Mouse (Mus musculus) forebrain, embryonic 14.5 days (tissue): ENCODE results near the gene Rassf10. TPM values are rescaled to one million over a fixed set of nuclear protein-coding genes. Genes with fewer than 3 reads are reported as not detected.
A peak's percentile ranks its signal among the peaks of the same experiment; 100 is the strongest.

Experiments used
- ATAC-seq: fragments of 200-750 bp; cut with Nextera tagmentation; 2 replicates; pipeline ENCODE4 v1.8.0; 2017; ENCODE audit warnings: mild to moderate bottlenecking, moderate library complexity
- DNase-seq: peaks from one replicate; pipeline ENCODE4 v3.0.0-alpha.2; 2015; ENCODE audit warnings: low spot score
- H3K27ac ChIP-seq: fragments of 300-500 bp; sonication (generic); 2 replicates; pipeline ENCODE4 v1.5.1; 2014; ENCODE audit warnings: low read depth, mild to moderate bottlenecking, control low read depth, low read length, moderate library complexity
- H3K27me3 ChIP-seq: fragments of 300-500 bp; sonication (generic); replicated peaks from 2 replicates; pipeline ENCODE4 v1.6.1; 2014; ENCODE audit warnings: low read length, control low read depth, mixed read lengths; ENCODE audit not compliant: control insufficient read depth, insufficient read depth
- H3K36me3 ChIP-seq: fragments of 300-500 bp; sonication (generic); 2 replicates; pipeline ENCODE4 v1.6.1; 2014; ENCODE audit warnings: low read length, control low read depth; ENCODE audit not compliant: control insufficient read depth, insufficient read depth
- H3K4me1 ChIP-seq: fragments of 300-500 bp; sonication (generic); 2 replicates; pipeline ENCODE4 v1.6.1; 2014; ENCODE audit warnings: antibody characterized with exemption, low read length, control low read depth; ENCODE audit not compliant: control insufficient read depth, insufficient read depth
- H3K4me2 ChIP-seq: fragments of 300-500 bp; sonication (generic); 2 replicates; pipeline ENCODE4 v1.6.1; 2014; ENCODE audit warnings: mild to moderate bottlenecking, control low read depth, low read length
- H3K4me3 ChIP-seq: fragments of 300-500 bp; sonication (generic); 2 replicates; pipeline ENCODE4 v1.5.1; 2014; ENCODE audit warnings: low read depth, low read length, control low read depth
- H3K9ac ChIP-seq: fragments of 300-500 bp; sonication (generic); 2 replicates; pipeline ENCODE4 v1.6.1; 2014; ENCODE audit warnings: mild to moderate bottlenecking, low read length, control low read depth, moderate library complexity
- H3K9me3 ChIP-seq: fragments of 300-500 bp; sonication (generic); replicated peaks from 2 replicates; pipeline ENCODE4 v1.6.1; 2016; ENCODE audit warnings: low read length, control low read depth, mixed read lengths; ENCODE audit not compliant: control insufficient read depth
- WGBS: fragments of 180-500 bp; shearing (Covaris S2); extraction: QIAGEN DNeasy Blood & Tissue Kit; methylation state at CpG from one replicate; pipeline ENCODE4 v1.1.7; 2014; 5-methylcytosine and 5-hydroxymethylcytosine counted together
- polyA plus RNA-seq: library from polyadenylated mRNA; unstranded; fragments of >200 nt; fragmentation: Nextera tagmentation; extraction: Ambion mirVana; gene quantifications from 2 replicates; pipeline ENCODE4 v1.2.1, GENCODE M21; 2014

Gene Rassf10
- polyA plus RNA-seq, 1 experiment from 2014 or later = 1.5 TPM

DNA sequence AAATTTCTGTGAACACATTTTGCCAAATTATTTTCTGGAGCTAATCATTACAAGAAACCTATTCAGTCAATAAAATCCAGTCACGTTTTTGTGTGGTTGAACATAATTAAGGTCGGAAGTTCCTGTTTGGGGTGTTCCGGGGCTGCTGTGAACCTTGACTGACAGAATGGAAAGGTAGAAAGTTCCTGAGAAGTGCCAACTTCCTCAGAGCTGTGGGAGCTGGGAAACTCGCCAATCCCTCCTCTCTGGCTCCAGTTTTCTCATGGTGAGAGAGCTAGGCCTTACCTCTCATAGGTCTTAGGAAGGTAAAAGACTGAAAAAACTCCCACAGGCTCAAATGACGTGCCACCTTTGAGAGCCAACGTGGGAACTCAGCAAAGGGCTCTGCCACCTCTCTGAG, 7.1 kb upstream of the Rassf10 start:
- H3K9ac ChIP-seq = no peak overlapping the region
- no peaks in the 10 kb centered on the region for H3K36me3 ChIP-seq
- DNase-seq = no peak
- H3K4me2 ChIP-seq = no peak overlapping the region
- ATAC-seq = no peak
- no peak overlapping the region for H3K4me3 ChIP-seq
- H3K4me1 ChIP-seq = no peaks in the 10 kb centered on the region
- no peaks in the 10 kb centered on the region for H3K9me3 ChIP-seq
- WGBS = 59% methylated on average over 6 of the region's 6 CpGs
- H3K27ac ChIP-seq = no peak overlapping the region
- H3K27me3 ChIP-seq = no peaks in the 10 kb centered on the region

DNA sequence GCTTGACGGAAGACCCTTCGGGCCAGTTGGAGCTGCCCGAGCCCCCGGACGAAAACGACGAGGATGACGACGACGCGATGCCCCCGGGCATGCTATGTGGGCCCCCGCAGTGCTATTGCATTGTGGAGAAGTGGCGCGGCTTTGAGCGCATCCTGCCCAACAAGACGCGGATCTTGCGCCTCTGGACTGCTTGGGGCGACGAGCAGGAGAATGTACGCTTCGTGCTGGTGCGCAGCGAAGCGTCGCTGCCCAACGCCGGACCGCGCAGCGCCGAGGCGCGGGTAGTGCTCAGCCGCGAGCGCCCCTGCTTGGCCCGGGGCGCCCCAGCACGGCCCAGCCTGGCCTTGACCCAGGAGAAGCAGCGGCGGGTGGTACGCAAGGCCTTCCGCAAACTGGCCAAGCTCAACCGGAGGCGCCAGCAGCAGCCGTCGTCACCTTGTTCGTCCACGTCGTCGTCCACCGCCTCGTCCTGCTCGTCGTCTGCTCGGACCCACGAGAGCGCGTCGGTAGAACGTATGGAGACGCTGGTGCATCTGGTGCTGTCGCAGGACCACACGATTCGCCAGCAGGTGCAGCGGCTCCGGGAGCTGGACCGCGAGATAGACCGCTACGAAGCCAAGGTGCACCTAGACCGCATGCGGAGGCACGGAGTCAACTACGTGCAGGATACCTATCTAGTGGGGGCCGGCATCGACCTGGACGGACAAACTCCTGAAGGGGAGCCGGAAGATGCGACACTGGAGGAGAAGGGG, 765 bp downstream of the Rassf10 start:
- Histone ChIP-seq H3K4me3 (peak overlapping the region; percentile 46), H3K4me2 (peak overlapping the region; percentile 84), H3K27me3 (peaks cover 45% of the 10 kb centered on the region), H3K4me1 (peaks cover 13% of the 10 kb centered on the region; the same call in 1 of the 2 replicates), H3K9ac (peak overlapping the region; percentile 50), H3K36me3 (no peaks in the 10 kb centered on the region), H3K27ac (no peak overlapping the region), H3K9me3 (no peaks in the 10 kb centered on the region)
- under 1% methylated on average over 82 of the region's 82 CpGs for WGBS
- ATAC-seq (peak; percentile 47), DNase-seq (peak; percentile 28)

DNA sequence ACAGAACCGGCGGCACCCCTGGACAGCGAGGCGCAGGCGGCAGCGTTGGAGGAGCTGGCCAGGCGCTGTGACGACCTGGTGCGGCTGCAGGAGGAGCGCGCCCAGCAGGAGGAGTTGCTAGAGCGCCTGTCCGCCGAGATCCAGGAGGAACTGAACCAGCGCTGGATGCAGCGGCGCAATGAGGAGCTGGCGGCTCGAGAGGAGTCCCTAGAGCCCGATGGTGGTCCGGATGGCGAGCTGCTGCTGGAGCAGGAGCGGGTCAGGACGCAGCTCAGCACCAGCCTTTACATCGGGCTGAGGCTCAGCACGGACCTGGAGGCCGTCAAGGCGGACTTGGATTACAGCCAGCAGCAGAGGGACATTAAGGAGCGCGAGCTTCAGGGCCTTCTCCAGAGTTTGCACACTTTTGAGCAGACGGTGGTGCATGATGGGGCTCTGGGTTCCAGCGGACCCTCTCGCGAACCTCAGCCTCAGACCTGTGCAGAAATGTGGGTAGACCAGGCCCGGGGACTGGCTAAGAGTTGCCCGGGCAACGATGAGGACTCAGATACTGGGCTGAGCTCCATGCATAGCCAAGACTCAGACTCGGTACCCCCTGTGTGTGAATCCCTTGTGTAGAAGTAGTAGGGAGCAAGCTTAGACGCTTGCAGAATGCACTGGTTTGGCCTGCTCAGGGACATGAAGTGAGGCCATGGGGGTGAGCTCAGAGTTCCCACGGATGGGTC, 1.5 kb downstream of the Rassf10 start:
- Histone ChIP-seq H3K36me3 (no peaks in the 10 kb centered on the region), H3K4me2 (peak overlapping the region; percentile 84), H3K9ac (peak overlapping the region; percentile 50), H3K27me3 (peaks cover 45% of the 10 kb centered on the region), H3K27ac (no peak overlapping the region), H3K9me3 (no peaks in the 10 kb centered on the region), H3K4me1 (peaks cover 13% of the 10 kb centered on the region; the same call in 1 of the 2 replicates), H3K4me3 (peak overlapping the region; percentile 46)
- 4% methylated on average over 40 of the region's 40 CpGs for WGBS
- DNase-seq = peak; percentile 48
- ATAC-seq = peak; percentile 40; the same call in 1 of the 2 replicates

DNA sequence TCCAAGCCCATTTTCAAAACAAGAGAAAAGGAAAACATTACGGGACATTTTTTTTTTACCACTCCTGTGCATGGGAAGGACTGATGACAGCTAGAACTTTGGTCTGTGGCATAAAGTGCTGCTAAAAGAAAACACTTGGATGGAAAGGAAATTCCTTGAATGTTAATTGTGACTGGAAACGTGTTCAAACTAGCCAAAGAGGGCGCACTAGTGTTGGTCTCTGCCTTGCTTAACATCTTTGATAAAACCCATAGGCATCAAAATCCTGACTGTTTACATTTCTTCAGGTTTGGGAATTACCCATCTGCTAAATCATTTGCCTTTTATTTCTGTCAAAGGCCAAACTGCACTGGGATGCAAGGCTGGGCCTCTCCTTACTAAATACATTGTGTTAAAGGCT, 2.2 kb downstream of the Rassf10 start:
- no peaks in the 10 kb centered on the region for H3K36me3 ChIP-seq
- no peak overlapping the region for H3K4me3 ChIP-seq
- H3K9ac ChIP-seq = no peak overlapping the region
- H3K4me2 ChIP-seq = peak overlapping the region; percentile 84
- ATAC-seq = no peak
- H3K27me3 ChIP-seq = peaks cover 45% of the 10 kb centered on the region
- WGBS = 40% methylated on average over 3 of the region's 3 CpGs
- H3K4me1 ChIP-seq = peaks cover 13% of the 10 kb centered on the region; the same call in 1 of the 2 replicates
- H3K27ac ChIP-seq = no peak overlapping the region
- peak; percentile 40 for DNase-seq
- no peaks in the 10 kb centered on the region for H3K9me3 ChIP-seq

DNA sequence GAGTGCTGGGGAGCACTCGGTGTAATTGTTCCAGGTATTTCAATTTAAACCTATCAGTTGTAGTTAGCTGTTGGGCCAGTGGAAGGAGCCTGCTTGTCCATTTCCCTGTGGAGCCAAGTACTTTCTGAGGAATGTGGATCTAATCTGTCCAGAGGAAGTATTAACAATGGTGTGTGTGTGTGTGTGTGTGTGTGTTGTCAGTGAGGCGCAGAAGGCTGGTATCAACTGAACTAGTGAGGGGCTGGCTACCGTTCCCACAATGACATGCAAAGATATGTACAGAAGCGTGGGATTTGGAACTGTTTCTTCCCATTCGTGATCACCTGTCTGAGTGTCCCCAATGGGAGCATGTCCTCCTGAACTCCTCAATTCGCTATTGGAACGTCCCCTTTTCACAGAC, 3.2 kb downstream of the Rassf10 start:
- WGBS = 57% methylated on average over 7 of the region's 7 CpGs
- Histone ChIP-seq H3K9ac (no peak overlapping the region), H3K36me3 (no peaks in the 10 kb centered on the region), H3K4me3 (no peak overlapping the region), H3K27me3 (peaks cover 45% of the 10 kb centered on the region), H3K9me3 (no peaks in the 10 kb centered on the region), H3K27ac (no peak overlapping the region), H3K4me1 (peaks cover 13% of the 10 kb centered on the region; the same call in 1 of the 2 replicates), H3K4me2 (peak overlapping the region; percentile 84; the same call in 1 of the 2 replicates)
- ATAC-seq (no peak), DNase-seq (no peak)

DNA sequence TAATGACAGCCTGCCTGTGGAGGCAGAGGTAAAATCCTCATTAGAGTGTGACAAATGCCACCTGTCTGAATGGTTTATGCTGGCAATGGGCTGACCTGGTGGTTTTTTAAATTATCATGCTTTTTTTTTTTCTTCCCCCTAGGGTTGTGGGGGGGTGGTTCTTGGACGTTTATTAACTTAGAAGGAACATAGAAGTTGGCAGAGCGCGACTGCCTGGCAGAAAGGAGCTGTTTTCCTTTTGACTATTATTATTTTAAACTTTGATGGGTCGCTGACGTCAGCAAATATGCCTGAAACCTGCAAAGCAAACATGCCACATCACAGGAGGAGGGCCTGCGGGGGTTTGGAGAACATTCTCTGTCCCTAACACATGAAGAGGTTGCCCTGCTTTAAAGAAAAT, 3.9 kb downstream of the Rassf10 start:
- H3K4me2 ChIP-seq = no peak overlapping the region; the same call in 1 of the 2 replicates
- H3K27me3 ChIP-seq = peaks cover 45% of the 10 kb centered on the region
- 29% methylated on average over 6 of the region's 6 CpGs for WGBS
- no peaks in the 10 kb centered on the region for H3K36me3 ChIP-seq
- ATAC-seq = no peak
- no peaks in the 10 kb centered on the region for H3K9me3 ChIP-seq
- H3K27ac ChIP-seq = no peak overlapping the region
- no peak for DNase-seq
- H3K4me1 ChIP-seq = peaks cover 13% of the 10 kb centered on the region; the same call in 1 of the 2 replicates
- no peak overlapping the region for H3K4me3 ChIP-seq
- no peak overlapping the region; the same call in 1 of the 2 replicates for H3K9ac ChIP-seq

DNA sequence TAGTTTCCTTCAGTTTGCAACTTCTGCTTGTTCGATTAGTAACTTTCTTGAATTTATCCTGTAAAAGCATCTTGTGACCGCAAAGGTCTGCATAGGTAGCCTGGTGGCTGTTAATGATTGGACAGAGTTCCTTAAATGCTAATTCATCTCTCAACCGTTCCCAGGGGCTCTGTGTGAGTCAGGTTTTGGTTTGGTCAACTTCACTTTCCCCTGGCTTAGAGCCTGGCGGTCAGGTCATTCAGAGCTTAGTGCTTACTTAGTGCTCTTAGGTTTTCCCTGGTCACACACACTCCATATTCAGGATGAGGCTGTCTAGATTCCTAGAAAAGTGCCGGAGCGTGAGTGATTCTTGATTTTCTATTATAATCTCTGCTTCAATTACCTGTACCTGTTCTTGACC, 12.6 kb downstream of the Rassf10 start:
- H3K36me3 ChIP-seq = no peaks in the 10 kb centered on the region
- H3K4me2 ChIP-seq = no peak overlapping the region
- ATAC-seq (no peak), DNase-seq (no peak)
- WGBS = 71% methylated on average over 6 of the region's 6 CpGs
- no peak overlapping the region for H3K9ac ChIP-seq
- H3K27ac ChIP-seq = no peak overlapping the region
- no peaks in the 10 kb centered on the region for H3K27me3 ChIP-seq
- H3K9me3 ChIP-seq = no peaks in the 10 kb centered on the region
- H3K4me3 ChIP-seq = no peak overlapping the region
- no peaks in the 10 kb centered on the region for H3K4me1 ChIP-seq

DNA sequence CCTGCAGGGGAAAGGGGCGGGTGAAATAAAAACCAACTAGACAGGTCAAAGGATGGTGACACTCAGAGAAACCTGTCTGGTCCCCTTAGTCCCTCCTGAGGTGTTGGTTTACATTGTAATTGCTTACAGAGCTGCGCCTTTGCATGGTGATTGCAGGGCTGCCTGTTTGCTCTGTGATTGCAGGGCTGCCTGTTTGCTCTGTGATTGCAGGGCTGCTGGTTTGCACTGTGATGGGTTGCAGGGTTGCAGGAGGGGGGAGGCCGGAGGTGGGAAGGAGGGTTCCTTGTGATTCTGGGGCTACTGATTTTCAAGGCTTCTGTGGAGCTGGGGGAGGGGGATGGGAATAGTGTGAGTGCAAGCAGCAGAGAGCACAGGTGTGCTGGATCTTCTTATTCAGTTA, 13.0 kb downstream of the Rassf10 start:
- WGBS = 67% methylated on average over 3 of the region's 3 CpGs
- Histone ChIP-seq H3K9me3 (no peaks in the 10 kb centered on the region), H3K36me3 (no peaks in the 10 kb centered on the region), H3K9ac (no peak overlapping the region), H3K27ac (no peak overlapping the region), H3K4me2 (no peak overlapping the region), H3K27me3 (no peaks in the 10 kb centered on the region), H3K4me3 (no peak overlapping the region), H3K4me1 (no peaks in the 10 kb centered on the region)
- no peak for ATAC-seq
- DNase-seq = no peak

DNA sequence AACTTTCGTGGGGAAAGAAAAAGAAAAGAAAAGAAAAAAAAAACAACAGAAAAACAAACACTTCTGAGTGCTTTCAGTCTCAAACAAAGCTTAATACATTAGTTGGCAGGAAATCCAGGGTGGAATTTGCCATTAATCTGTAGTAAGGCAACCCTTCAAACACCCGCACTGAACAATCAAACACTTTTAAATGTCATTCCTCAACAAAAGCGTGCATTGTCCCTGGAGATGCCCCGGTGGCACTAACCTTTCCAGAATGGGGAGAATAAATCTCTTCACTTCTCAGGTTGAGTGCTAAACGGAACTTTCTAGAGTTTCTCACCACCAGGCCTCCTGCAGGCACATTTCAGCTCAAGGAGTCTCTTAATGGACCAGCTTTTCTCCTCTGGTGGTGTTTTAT, 29.6 kb downstream of the Rassf10 start:
- Histone ChIP-seq H3K9me3 (no peaks in the 10 kb centered on the region), H3K9ac (no peak overlapping the region), H3K36me3 (no peaks in the 10 kb centered on the region), H3K4me3 (no peak overlapping the region), H3K27ac (no peak overlapping the region), H3K4me2 (no peak overlapping the region), H3K4me1 (peaks cover 5% of the 10 kb centered on the region; the same call in 1 of the 2 replicates), H3K27me3 (no peaks in the 10 kb centered on the region)
- DNase-seq (no peak), ATAC-seq (no peak)
- 28% methylated on average over 5 of the region's 5 CpGs for WGBS
